Mouse (Mus musculus): ENCODE results near the gene Cacna1c.

GRCm38 (mm10) chr6:119083559-119083958 lies 112.7 kb downstream of the Cacna1c start:
- TF ChIP-seq CTCF (IDR thresholded peaks at IDR 0.05; ENCODE audit: borderline replicate concordance, insufficient read depth, low read depth, low read length) (no peak), POLR2A (IDR thresholded peaks at IDR 0.05; ENCODE audit: borderline replicate concordance, insufficient read depth, low read length) (no peak)
